Mouse (Mus musculus) heart, embryonic 13.5 days (tissue): ENCODE data around the gene Ciita. TPM values are rescaled to one million over a fixed set of nuclear protein-coding genes. Genes with fewer than 3 reads are reported as not detected.

Experiments
- ATAC-seq: fragments of 200-750 bp; cut with Nextera tagmentation; 2 replicates; pipeline ENCODE4 v1.8.0; 2017; ENCODE audit warnings: moderate TSS enrichment; ENCODE audit not compliant: insufficient number of reproducible peaks, low FRiP score, low TSS enrichment; ENCODE audit errors: extremely low read depth
- H3K27ac ChIP-seq: fragments of 300-500 bp; sonication (generic); replicated peaks from 2 replicates; pipeline ENCODE4 v1.5.1; 2015; ENCODE audit warnings: moderate library complexity, mild to moderate bottlenecking, inconsistent platforms
- H3K27me3 ChIP-seq: fragments of 300-500 bp; sonication (generic); replicated peaks from 2 replicates; pipeline ENCODE4 v1.6.1; 2015; ENCODE audit warnings: mild to moderate bottlenecking, inconsistent platforms
- H3K36me3 ChIP-seq: fragments of 300-500 bp; sonication (generic); 2 replicates; pipeline ENCODE4 v1.6.1; 2015; ENCODE audit warnings: mild to moderate bottlenecking, inconsistent platforms
- H3K4me1 ChIP-seq: fragments of 300-500 bp; sonication (generic); 2 replicates; pipeline ENCODE4 v1.6.1; 2015; ENCODE audit warnings: inconsistent platforms
- H3K4me2 ChIP-seq: fragments of 300-500 bp; sonication (generic); 2 replicates; pipeline ENCODE4 v1.6.1; 2015; ENCODE audit warnings: inconsistent platforms, mild to moderate bottlenecking, moderate library complexity
- H3K4me3 ChIP-seq: fragments of 300-500 bp; sonication (generic); 2 replicates; pipeline ENCODE4 v1.5.1; 2015; ENCODE audit warnings: moderate library complexity, mild to moderate bottlenecking, inconsistent platforms
- H3K9ac ChIP-seq: fragments of 300-500 bp; sonication (generic); 2 replicates; pipeline ENCODE4 v1.6.1; 2015; ENCODE audit warnings: inconsistent platforms, mild to moderate bottlenecking, moderate library complexity
- H3K9me3 ChIP-seq: fragments of 300-500 bp; sonication (generic); 2 replicates; pipeline ENCODE4 v1.6.1; 2016; ENCODE audit warnings: inconsistent platforms
- WGBS: fragments of 180-500 bp; shearing (Covaris S2); methylation state at CpG from one replicate; pipeline ENCODE4 v1.1.7; 2015; ENCODE audit warnings: mixed read lengths; 5-methylcytosine and 5-hydroxymethylcytosine counted together
- polyA plus RNA-seq: library from polyadenylated mRNA; unstranded; fragments of >200 nt; fragmentation: Nextera tagmentation; extraction: Ambion mirVana; gene quantifications from 2 replicates; pipeline ENCODE4 v1.2.1, GENCODE M21; 2015

Ciita gene
- polyA plus RNA-seq, 1 experiment from 2014 or later: 0.29 TPM

DNA sequence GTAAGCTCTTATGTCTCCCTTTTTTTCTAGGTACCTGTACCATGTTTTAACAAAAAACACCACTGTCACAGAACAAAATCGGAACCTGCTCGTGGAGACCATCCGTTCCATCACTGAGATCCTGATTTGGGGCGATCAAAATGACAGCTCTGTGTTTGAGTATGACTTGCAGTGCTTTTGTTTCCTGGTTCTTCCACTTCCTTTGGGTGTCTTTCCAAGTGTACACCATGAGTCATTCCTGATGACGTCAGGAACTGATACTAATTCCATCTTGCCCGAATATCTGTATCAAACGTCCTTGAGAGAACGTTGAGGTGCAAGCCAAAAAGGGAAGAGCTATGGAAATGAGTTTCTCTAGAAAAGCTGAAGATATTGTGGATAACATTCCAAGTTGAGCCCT lies 80.1 kb downstream of the Ciita start:
- Histone ChIP-seq H3K4me3 (no peak overlapping the region), H3K9me3 (no peaks in the 10 kb centered on the region), H3K9ac (no peak overlapping the region), H3K4me2 (no peak overlapping the region), H3K27ac (no peak overlapping the region), H3K4me1 (peaks cover 33% of the 10 kb centered on the region), H3K27me3 (no peaks in the 10 kb centered on the region), H3K36me3 (peaks cover 35% of the 10 kb centered on the region)
- ATAC-seq: no peak
- 73% methylated on average over 8 of the region's 8 CpGs for WGBS

DNA sequence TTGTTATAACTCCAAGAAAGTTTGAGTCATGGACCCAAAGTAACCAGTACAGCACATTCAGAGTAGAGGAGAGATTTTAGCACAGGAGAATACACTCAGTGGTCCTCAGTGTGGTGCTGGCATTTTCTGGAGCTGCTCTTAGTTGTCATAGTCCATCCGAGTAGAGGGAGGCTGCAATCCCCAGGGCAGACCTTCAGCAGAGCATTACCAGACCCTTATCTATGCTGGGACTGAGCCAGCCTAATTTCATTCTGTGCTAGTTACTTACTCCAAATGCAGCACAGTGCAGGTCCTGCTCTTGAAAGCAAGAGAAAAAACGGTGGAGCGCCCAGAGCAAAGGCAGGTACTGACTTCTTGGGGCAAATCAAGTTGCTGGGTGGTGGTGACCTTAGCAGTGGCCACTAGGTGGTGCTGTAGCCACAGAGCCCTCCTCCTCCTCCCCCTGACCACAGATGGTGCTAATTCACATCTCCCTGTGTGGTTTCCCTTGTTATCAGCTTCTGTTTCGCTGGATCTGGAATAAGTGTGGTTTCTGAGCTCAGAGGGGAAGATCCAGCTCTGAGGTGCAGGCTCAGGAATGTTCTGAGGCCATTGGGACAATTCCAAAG lies 85.5 kb downstream of the Ciita start:
- Histone ChIP-seq H3K9me3 (no peaks in the 10 kb centered on the region), H3K27ac (0 out of 2 replicates have a peak overlapping the region, but pooled peaks have one; percentile 20), H3K4me1 (peaks cover 37% of the 10 kb centered on the region), H3K4me3 (no peak overlapping the region), H3K4me2 (no peak overlapping the region), H3K9ac (0 out of 2 replicates have a peak overlapping the region, but pooled peaks have one; percentile 29), H3K36me3 (peaks cover 64% of the 10 kb centered on the region), H3K27me3 (no peaks in the 10 kb centered on the region)
- 27% methylated on average over 4 of the region's 4 CpGs for WGBS
- no peak; the same call in 1 of the 2 replicates for ATAC-seq

DNA sequence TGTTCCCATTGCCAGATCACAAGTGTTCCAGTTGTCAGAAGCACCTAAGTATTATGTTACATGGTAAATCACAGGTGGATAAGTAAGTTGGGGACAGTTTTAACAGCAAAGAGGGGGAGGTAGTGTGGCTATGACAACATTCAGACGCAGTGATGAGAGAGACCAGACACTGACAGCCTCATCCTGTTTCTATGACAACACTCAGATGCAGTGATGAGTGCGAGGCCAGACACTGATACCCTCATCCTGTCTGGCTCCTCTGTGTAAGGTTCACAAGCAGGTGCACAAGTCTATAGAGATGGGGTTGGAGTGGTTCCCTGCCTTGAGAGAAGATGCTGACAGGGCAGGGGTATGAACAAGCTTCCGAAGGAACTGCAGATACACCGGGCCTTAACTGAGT lies 87.3 kb downstream of the Ciita start:
- Histone ChIP-seq H3K27ac (no peak overlapping the region), H3K36me3 (peaks cover 65% of the 10 kb centered on the region), H3K9ac (no peak overlapping the region), H3K4me1 (peaks cover 22% of the 10 kb centered on the region), H3K4me2 (no peak overlapping the region), H3K27me3 (no peaks in the 10 kb centered on the region), H3K4me3 (no peak overlapping the region), H3K9me3 (no peaks in the 10 kb centered on the region)
- ATAC-seq: no peak
- 86% methylated on average over 4 of the region's 4 CpGs for WGBS

DNA sequence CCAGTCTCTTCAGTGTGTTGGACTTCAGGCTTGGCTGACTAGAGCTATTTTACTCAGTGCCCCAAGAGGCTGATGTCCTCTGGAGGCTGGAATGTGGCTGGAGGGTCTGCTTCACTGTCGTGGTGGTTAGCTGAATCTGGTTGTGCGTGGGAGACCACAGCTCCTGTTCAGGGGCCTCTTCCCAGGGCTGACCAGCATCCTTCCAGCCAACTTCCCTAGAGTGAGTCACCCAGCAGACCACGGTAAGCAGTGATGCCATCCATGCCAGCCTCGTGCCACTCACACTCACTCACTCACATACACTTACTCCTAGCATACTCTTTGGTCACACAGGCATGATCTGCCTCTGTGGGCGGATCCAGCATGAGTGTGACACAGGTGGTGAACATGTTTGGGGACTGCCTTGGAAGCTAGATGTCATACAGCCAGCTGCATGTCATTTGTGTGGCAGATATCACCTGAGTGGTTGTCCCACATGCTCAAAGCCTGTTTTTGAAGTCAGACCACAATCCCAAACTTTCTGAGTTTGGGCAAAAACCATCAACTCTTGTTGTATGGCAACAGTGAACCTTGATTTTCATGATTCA lies 90.0 kb downstream of the Ciita start:
- no peak overlapping the region for H3K9ac ChIP-seq
- no peak overlapping the region for H3K4me2 ChIP-seq
- WGBS: 74% methylated on average over 5 of the region's 5 CpGs
- H3K36me3 ChIP-seq: peaks cover 68% of the 10 kb centered on the region
- H3K27me3 ChIP-seq: no peaks in the 10 kb centered on the region
- H3K9me3 ChIP-seq: no peaks in the 10 kb centered on the region
- H3K4me1 ChIP-seq: peaks cover 22% of the 10 kb centered on the region
- no peak overlapping the region for H3K27ac ChIP-seq
- no peak overlapping the region for H3K4me3 ChIP-seq
- no peak for ATAC-seq

DNA sequence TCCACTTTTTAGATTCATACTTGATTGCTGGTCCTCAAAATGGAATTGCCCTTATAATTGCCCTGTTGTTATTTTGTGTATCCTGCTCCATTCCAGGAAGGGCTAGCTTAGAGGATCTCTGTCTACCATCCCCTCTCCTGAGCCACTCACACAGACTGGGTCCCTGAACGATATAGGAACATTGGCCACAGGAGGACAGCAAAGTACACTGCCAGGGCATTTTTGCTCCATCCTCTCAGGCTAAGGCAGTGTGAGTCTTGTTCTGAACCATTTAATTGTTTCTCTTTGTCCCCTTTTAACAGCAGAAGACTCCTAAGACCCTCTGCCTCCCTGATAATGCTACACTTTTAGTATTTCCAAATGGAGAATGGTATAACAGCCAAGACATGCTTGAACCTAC lies 90.8 kb downstream of the Ciita start:
- H3K36me3 ChIP-seq: peaks cover 75% of the 10 kb centered on the region
- H3K4me3 ChIP-seq: no peak overlapping the region
- no peaks in the 10 kb centered on the region for H3K9me3 ChIP-seq
- peaks cover 16% of the 10 kb centered on the region for H3K4me1 ChIP-seq
- no peaks in the 10 kb centered on the region for H3K27me3 ChIP-seq
- H3K4me2 ChIP-seq: no peak overlapping the region
- WGBS: 56% methylated on average over 1 of the region's 1 CpGs
- no peak overlapping the region for H3K27ac ChIP-seq
- no peak overlapping the region for H3K9ac ChIP-seq
- no peak for ATAC-seq

DNA sequence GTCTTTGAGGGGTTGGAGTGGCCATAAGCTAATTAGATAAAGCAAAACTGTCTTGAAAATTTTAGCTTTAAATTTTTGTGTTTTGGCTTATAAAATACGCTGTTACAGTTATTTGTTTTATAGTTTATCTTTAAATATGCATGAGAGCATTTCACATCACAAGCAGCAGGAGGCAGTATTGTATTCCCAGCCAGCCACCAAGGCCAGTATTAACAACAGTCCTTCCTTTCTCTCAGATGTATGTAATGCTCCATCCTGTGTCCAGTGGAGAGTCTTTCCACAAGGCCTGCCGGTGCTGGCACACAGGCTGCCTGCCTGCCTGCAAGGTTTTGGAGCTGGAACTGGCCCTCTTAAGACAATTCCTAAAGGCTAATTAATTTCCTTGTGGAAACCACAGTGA lies 92.0 kb downstream of the Ciita start:
- Histone ChIP-seq H3K4me2 (no peak overlapping the region), H3K4me1 (peaks cover 10% of the 10 kb centered on the region), H3K9ac (no peak overlapping the region), H3K27me3 (no peaks in the 10 kb centered on the region), H3K9me3 (no peaks in the 10 kb centered on the region), H3K27ac (no peak overlapping the region), H3K36me3 (peaks cover 86% of the 10 kb centered on the region), H3K4me3 (no peak overlapping the region)
- ATAC-seq: no peak
- WGBS: 49% methylated on average over 2 of the region's 2 CpGs

DNA sequence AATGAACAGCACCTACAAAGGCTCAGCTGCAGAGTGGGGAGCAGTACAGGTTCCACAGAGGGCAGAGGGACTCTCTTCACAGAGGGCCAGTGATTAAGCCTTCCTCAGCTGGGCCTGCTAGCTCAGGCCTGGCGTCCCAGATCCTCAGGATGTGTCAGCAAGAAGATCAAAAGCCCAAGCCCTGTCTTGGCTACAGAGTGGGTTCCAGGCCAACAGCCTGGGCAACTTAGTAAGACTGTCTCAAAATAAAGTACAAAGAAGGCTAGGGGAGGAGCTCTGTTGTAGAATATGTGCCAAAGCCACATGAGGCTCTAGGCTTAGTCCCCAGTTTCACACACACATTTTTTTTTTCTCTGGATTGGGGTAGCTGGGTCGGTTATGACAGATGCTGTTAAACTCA lies 95.1 kb downstream of the Ciita start:
- ATAC-seq: no peak
- no peaks in the 10 kb centered on the region for H3K9me3 ChIP-seq
- H3K4me3 ChIP-seq: no peak overlapping the region
- H3K4me1 ChIP-seq: no peaks in the 10 kb centered on the region
- H3K27me3 ChIP-seq: no peaks in the 10 kb centered on the region
- peaks cover 89% of the 10 kb centered on the region for H3K36me3 ChIP-seq
- H3K4me2 ChIP-seq: no peak overlapping the region
- no peak overlapping the region for H3K9ac ChIP-seq
- WGBS: 79% methylated on average over 2 of the region's 2 CpGs
- H3K27ac ChIP-seq: no peak overlapping the region

DNA sequence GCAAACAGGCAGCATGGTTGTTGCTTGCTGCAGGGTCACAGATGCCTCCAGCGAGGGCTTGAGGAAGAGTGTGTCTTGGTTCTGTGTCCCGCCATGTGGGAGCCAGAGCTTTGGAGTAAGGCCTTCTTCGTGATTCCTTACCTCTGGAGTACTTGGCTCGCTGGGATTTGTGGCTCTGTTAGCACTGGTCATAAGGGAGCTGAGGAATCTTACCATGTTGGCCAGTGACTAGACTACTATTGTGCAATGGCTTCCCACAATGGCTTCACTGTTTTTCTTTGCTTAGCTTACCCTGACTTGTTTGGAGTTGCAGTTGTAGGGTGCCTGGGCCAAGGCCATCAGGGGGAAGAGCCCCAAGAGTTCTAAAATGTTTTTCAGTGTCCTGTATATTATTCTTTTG lies 96.1 kb downstream of the Ciita start:
- Histone ChIP-seq H3K9ac (no peak overlapping the region), H3K9me3 (no peaks in the 10 kb centered on the region), H3K27ac (no peak overlapping the region), H3K27me3 (no peaks in the 10 kb centered on the region), H3K4me3 (no peak overlapping the region), H3K4me1 (no peaks in the 10 kb centered on the region), H3K36me3 (peaks cover 90% of the 10 kb centered on the region), H3K4me2 (no peak overlapping the region)
- ATAC-seq: no peak
- WGBS: 84% methylated on average over 4 of the region's 4 CpGs

DNA sequence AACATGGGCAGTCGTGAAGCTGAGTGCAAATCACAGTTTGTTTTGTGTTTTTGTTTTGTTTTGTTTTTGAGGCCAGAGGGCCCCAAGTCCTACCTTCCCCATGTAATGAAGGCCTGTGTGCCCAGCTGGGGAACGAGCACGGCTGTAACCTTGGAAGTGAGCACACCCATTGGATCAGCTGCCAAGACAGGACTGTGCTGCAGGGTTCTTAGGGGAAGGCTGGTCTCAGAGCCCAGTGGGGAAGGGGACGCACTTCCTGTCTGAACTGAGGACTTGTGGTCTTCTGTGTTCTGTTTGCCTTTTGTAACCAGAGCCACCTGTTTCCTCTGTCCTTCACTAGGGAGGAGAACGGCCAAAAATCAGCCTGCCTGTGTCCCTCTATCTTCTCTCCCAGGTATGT lies 97.7 kb downstream of the Ciita start:
- Histone ChIP-seq H3K4me1 (no peaks in the 10 kb centered on the region), H3K4me2 (no peak overlapping the region)

More for the DNA sequence above, 97.7 kb downstream of the Ciita start:
- WGBS: 70% methylated on average over 5 of the region's 5 CpGs
- ATAC-seq: no peak
- H3K27me3 ChIP-seq: no peaks in the 10 kb centered on the region
- H3K4me3 ChIP-seq: no peak overlapping the region
- H3K36me3 ChIP-seq: peaks cover 98% of the 10 kb centered on the region
- H3K27ac ChIP-seq: no peak overlapping the region
- no peaks in the 10 kb centered on the region for H3K9me3 ChIP-seq
- no peak overlapping the region for H3K9ac ChIP-seq

Other genes with a start within 250 kb of the Ciita start
- gene Emp2, start 166.1 kb upstream of the Ciita start, polyA plus RNA-seq: 23.3 and 23.9 TPM in 2 replicates
- gene Tekt5, start 84.6 kb upstream of the Ciita start, polyA plus RNA-seq: 0.13 and 0.33 TPM in 2 replicates
- gene Nubp1, start 68.1 kb upstream of the Ciita start, polyA plus RNA-seq: 36.6 and 37.1 TPM in 2 replicates
- gene Tvp23a, start 32.7 kb upstream of the Ciita start, polyA plus RNA-seq: 3.9 and 4.1 TPM in 2 replicates
- 13.3 and 15.0 TPM in 2 replicates for gene Dexi, start 63.0 kb downstream of the Ciita start, polyA plus RNA-seq
- gene Clec16a, start 65.3 kb downstream of the Ciita start, polyA plus RNA-seq: 24.9 and 29.7 TPM in 2 replicates